Mouse (Mus musculus) hindbrain, postnatal 0 days (tissue): ENCODE data around the gene Pik3c2g. TPM values are rescaled to one million over a fixed set of nuclear protein-coding genes. Genes with fewer than 3 reads are reported as not detected.

Experiments used
- ATAC-seq: fragments of 200-750 bp; cut with Nextera tagmentation; 2 replicates; pipeline ENCODE4 v1.8.0; 2017; ENCODE audit warnings: mild to moderate bottlenecking, moderate TSS enrichment, moderate library complexity
- DNase-seq: peaks from one replicate; pipeline ENCODE4 v3.0.0-alpha.2; 2015; ENCODE audit warnings: low spot score
- H3K27ac ChIP-seq: fragments of 300-500 bp; sonication (generic); 2 replicates; pipeline ENCODE4 v1.5.1; 2014; ENCODE audit warnings: mild to moderate bottlenecking
- H3K27me3 ChIP-seq: fragments of 300-500 bp; sonication (generic); 2 replicates; pipeline ENCODE4 v1.6.1; 2014; ENCODE audit warnings: low read length, mixed read lengths; ENCODE audit not compliant: insufficient read depth
- H3K36me3 ChIP-seq: fragments of 300-500 bp; sonication (generic); 2 replicates; pipeline ENCODE4 v1.6.1; 2014; ENCODE audit warnings: low read length, mixed read lengths; ENCODE audit not compliant: insufficient read depth
- H3K4me1 ChIP-seq: fragments of 300-500 bp; sonication (generic); 2 replicates; pipeline ENCODE4 v1.6.1; 2014; ENCODE audit warnings: antibody characterized with exemption, low read length, mixed read lengths; ENCODE audit not compliant: insufficient read depth
- H3K4me2 ChIP-seq: fragments of 300-500 bp; sonication (generic); 2 replicates; pipeline ENCODE4 v1.6.1; 2014; ENCODE audit warnings: low read depth, mild to moderate bottlenecking, low read length, moderate library complexity, mixed read lengths
- H3K4me3 ChIP-seq: fragments of 300-500 bp; sonication (generic); 2 replicates; pipeline ENCODE4 v1.5.1; 2014; ENCODE audit warnings: low read length
- H3K9ac ChIP-seq: fragments of 300-500 bp; sonication (generic); replicated peaks from 2 replicates; pipeline ENCODE4 v1.6.1; 2014; ENCODE audit warnings: mild to moderate bottlenecking, low read length, moderate library complexity, mixed read lengths
- H3K9me3 ChIP-seq: fragments of 300-500 bp; sonication (generic); 2 replicates; pipeline ENCODE4 v1.6.1; 2016; ENCODE audit warnings: low read length, mixed read lengths
- CTCF ChIP-seq: IDR thresholded peaks from 2 replicates; pipeline ENCODE4 v1.5.1; 2016; ENCODE audit warnings: antibody characterized with exemption, control low read depth, low read depth
- WGBS: fragments of 180-500 bp; shearing (Covaris S2); extraction: QIAGEN DNeasy Blood & Tissue Kit; methylation state at CpG from one replicate; pipeline ENCODE4 v1.1.7; 2014; 5-methylcytosine and 5-hydroxymethylcytosine counted together
- polyA plus RNA-seq: library from polyadenylated mRNA; unstranded; fragments of >200 nt; fragmentation: Nextera tagmentation; extraction: Ambion mirVana; gene quantifications from 2 replicates; pipeline ENCODE4 v1.2.1, GENCODE M21; 2015
- total RNA-seq: library from RNA; depleted of rRNA; stranded (reverse); fragments of >200 nt; gene quantifications from 2 replicates; pipeline ENCODE4 v1.2.3, GENCODE M21; 2014

Gene Pik3c2g
- total and polyA plus RNA-seq, 2 experiments from 2014 or later: 0.50 to 1.1 TPM

DNA sequence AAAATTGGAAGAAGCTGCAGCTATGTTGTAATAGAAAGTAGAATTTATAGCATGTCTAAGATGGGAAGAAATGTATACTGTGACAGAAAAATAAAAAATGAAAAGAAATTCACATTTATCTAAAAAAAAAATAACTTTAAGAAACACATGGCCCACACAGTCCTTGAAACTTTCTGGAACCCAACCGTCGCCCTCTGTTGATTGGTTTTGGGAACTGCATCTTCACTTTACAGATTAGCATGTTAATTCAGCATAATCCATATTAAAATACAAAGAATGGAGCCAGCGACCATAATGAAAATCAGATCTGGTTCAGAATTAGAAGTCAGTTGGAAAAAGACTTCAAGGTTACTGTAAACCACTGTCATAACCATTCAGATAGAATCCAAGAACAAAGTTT, 183.5 kb downstream of the Pik3c2g start:
- 45% methylated on average over 3 of the region's 3 CpGs for WGBS
- Histone ChIP-seq H3K27me3 (no peaks in the 10 kb centered on the region), H3K36me3 (no peaks in the 10 kb centered on the region), H3K4me3 (no peak overlapping the region), H3K9ac (no peak overlapping the region), H3K4me1 (no peaks in the 10 kb centered on the region), H3K4me2 (no peak overlapping the region), H3K9me3 (no peaks in the 10 kb centered on the region), H3K27ac (no peak overlapping the region)
- peak; percentile 33 for TF ChIP-seq CTCF
- DNase-seq: no peak
- no peak for ATAC-seq

DNA sequence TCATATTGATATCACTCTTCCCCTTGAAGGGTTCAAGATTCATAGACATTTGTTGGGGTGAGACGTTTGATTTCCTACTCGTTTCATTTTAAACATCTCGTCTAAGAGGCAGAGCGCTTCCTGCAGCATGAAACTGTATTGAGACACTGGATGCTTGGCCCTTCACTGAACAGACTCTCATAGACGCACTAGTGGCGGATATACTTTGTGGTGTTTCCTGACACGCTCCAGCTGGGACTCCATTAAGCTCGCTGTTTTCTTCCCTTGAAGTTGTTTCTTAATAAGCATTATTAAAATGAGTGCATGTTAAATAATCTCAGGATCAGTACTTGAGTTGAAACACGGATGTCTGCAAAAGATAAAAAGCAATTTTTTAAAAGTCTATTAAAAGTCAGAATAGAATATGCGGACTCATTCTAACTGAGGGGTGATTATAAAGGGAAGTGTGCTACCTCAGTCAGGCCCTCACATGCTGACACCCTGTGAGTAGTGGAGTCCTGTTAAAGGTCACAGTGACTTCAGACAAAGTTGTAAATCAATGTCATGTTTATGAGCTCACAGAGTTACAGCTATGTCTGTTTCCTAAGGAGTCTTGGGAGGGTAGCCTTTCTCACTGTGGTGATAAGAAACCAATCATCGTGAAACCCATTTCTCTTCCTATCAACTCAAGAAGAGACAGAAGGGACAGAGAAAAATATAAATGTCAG, 190.7 kb downstream of the Pik3c2g start:
- 80% methylated on average over 11 of the region's 11 CpGs for WGBS
- ATAC-seq (no peak), DNase-seq (no peak)
- Histone ChIP-seq H3K27ac (no peak overlapping the region), H3K4me2 (no peak overlapping the region), H3K4me1 (no peaks in the 10 kb centered on the region), H3K9me3 (no peaks in the 10 kb centered on the region), H3K36me3 (no peaks in the 10 kb centered on the region), H3K27me3 (no peaks in the 10 kb centered on the region), H3K4me3 (no peak overlapping the region), H3K9ac (no peak overlapping the region)
- no peak for TF ChIP-seq CTCF

DNA sequence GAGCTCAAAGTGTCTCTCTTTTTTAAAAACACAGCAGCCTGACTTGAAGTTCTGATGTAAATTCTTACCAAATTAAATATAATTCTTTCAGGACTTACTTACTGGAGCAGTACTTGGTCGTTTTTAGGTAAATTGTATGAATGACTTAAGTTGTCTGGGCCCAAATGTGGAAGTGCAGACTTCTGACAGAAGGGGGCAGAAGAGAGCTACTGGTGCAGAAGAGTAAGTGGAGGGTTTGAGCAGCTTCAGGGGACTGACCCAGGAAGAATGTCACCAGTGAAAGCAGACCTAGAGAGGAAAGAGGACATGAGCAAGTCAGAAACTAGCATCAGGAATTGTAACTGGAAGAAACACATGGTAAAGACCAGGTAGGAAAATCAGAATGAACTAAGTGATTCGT, 193.0 kb downstream of the Pik3c2g start:
- no peaks in the 10 kb centered on the region for H3K4me1 ChIP-seq
- WGBS: 76% methylated on average over 2 of the region's 2 CpGs
- ATAC-seq: no peak
- peak; percentile 34 for TF ChIP-seq CTCF
- no peak for DNase-seq
- H3K9me3 ChIP-seq: no peaks in the 10 kb centered on the region
- no peaks in the 10 kb centered on the region for H3K36me3 ChIP-seq
- H3K9ac ChIP-seq: no peak overlapping the region
- H3K4me2 ChIP-seq: no peak overlapping the region
- H3K27me3 ChIP-seq: no peaks in the 10 kb centered on the region
- no peak overlapping the region for H3K4me3 ChIP-seq
- no peak overlapping the region for H3K27ac ChIP-seq

DNA sequence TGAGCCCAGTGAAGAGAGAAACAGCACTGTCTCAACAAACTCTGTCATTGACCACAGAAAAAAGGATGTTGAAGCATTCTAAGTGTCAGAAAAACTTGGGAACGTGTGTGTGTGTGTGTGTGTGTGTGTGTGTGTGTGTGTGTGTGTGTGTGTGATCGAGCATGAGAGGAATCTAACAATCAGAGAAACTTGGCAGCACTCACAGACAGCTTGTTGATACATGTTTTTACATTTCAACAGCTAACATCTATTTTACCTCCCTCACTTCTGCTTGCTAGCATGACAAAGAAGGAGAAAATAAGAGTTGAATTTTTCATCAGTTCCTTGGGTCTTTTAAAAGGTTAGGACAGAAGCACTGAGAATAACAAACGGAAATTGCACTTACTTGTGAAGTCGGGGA, 202.5 kb downstream of the Pik3c2g start:
- DNase-seq (no peak), ATAC-seq (no peak)
- no peaks in the 10 kb centered on the region for H3K36me3 ChIP-seq
- no peak for TF ChIP-seq CTCF
- no peaks in the 10 kb centered on the region for H3K27me3 ChIP-seq
- no peak overlapping the region for H3K9ac ChIP-seq
- no peak overlapping the region for H3K27ac ChIP-seq
- H3K4me3 ChIP-seq: no peak overlapping the region
- no peaks in the 10 kb centered on the region for H3K4me1 ChIP-seq
- H3K4me2 ChIP-seq: no peak overlapping the region
- H3K9me3 ChIP-seq: no peaks in the 10 kb centered on the region
- WGBS: 59% methylated on average over 4 of the region's 4 CpGs

DNA sequence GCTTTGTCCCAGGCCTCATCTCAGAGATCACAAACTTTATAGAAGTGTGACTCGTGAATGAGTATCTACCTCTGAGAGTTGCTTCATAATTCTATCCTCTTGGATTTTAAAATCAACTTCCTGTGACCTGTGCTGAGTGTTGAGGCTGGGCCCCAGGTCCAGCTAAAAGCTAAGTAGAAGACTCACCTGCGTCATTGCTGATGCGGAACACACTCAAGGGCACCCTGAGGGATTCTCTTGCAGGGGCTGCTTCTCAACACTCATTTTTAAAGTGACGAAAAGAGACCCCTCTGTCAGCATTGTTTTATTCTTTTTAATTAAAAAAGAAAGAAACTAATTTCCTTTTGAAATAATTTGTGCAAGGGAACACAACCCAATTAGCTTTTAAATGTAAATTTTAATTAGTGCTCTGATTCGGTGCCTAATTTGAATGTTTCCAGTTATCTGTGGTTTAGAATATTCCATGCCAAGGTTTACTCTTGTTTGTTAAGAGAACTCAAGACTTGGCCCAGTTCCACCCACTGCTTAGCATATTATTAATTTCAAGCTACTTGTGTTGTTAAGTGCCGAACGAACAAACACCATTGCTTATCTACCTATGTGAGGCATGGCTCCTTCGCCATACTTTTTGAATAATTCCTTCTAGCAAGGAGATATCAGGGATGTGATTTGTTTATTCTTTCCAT, 212.7 kb downstream of the Pik3c2g start:
- TF ChIP-seq CTCF: no peak
- Histone ChIP-seq H3K27me3 (no peaks in the 10 kb centered on the region), H3K4me2 (no peak overlapping the region), H3K4me1 (no peaks in the 10 kb centered on the region), H3K36me3 (no peaks in the 10 kb centered on the region), H3K27ac (no peak overlapping the region), H3K9me3 (no peaks in the 10 kb centered on the region), H3K9ac (no peak overlapping the region), H3K4me3 (no peak overlapping the region)
- no peak; the same call in 1 of the 2 replicates for ATAC-seq
- WGBS: 51% methylated on average over 8 of the region's 8 CpGs
- peak; percentile 52 for DNase-seq

DNA sequence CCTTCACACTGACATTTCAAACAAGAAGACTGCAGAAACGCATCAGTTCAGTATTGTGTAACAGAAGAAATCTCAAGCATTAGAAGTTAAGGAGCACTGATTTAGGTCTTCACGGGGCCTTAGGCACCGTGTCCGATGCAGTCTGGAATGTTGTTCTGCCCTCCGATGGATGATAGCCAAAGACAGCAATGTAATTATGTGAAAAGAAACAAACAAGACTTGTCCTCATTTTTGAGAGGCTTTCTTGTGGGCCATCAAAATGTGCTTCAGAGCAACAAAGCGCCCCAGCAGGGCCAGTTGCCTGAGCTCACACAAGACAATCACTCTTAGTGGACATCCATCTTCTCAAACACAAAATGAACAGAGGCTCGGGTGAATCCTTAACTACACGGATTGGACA, 234.9 kb downstream of the Pik3c2g start:
- Histone ChIP-seq H3K4me2 (no peak overlapping the region), H3K36me3 (no peaks in the 10 kb centered on the region), H3K4me3 (no peak overlapping the region), H3K9ac (no peak overlapping the region), H3K4me1 (no peaks in the 10 kb centered on the region), H3K27ac (no peak overlapping the region), H3K27me3 (no peaks in the 10 kb centered on the region), H3K9me3 (no peaks in the 10 kb centered on the region)
- DNase-seq: peak; percentile 51
- ATAC-seq: peak; percentile 72; the same call in 1 of the 2 replicates
- TF ChIP-seq CTCF: no peak
- WGBS: 51% methylated on average over 8 of the region's 8 CpGs

DNA sequence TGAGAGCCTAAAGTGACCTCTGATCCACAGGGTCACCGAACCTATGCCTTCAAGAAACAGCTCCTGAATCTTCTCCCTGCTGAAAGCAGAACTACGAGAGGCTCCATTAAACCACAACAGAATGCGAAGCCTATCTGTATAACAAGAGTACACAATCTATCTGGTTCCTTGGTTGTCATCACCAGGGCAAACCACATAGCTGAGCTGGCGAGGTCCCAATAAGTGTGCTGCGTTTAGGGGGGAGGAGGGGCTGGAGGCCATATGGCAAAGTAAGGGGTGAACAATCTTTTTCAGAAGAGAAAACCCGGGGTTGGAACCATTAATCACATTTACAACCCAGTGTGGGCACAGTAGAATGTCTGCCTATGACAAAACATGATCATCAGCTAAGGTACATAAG, 251.2 kb downstream of the Pik3c2g start:
- Histone ChIP-seq H3K27ac (no peak overlapping the region), H3K36me3 (no peaks in the 10 kb centered on the region), H3K4me3 (no peak overlapping the region), H3K4me2 (no peak overlapping the region), H3K27me3 (no peaks in the 10 kb centered on the region), H3K9ac (no peak overlapping the region), H3K9me3 (no peaks in the 10 kb centered on the region), H3K4me1 (no peaks in the 10 kb centered on the region)
- WGBS: 69% methylated on average over 6 of the region's 6 CpGs
- ATAC-seq: no peak
- no peak for TF ChIP-seq CTCF
- peak; percentile 23 for DNase-seq
